Mouse (Mus musculus) MEL (cell line): Measurements from ENCODE around the gene Scn2b. TPM values are rescaled to one million over a fixed set of nuclear protein-coding genes. Genes with fewer than 3 reads are reported as not detected.

ENCODE experiments used
- DNase-seq: peaks from one replicate; pipeline ENCODE4 v3.0.0; 2011; ENCODE audit warnings: low read depth, low spot score
- H3K27ac ChIP-seq: 2 replicates; pipeline ENCODE4 v1.5.1; 2012; ENCODE audit warnings: low read depth, mild to moderate bottlenecking, control low read depth, low read length, moderate library complexity; ENCODE audit not compliant: control insufficient read depth
- H3K27me3 ChIP-seq, 2 experiments: fragments of 150-350 bp in 1 of 2; sonication (generic) in 1 of 2; 2 replicates each; pipeline ENCODE4 v1.6.1; 2012; ENCODE audit warnings: low read length in 2 of 2, mild to moderate bottlenecking in 2 of 2, improper control_type of control experiment in 1 of 2, moderate library complexity in 1 of 2; ENCODE audit not compliant: insufficient read depth in 2 of 2, control insufficient read depth in 1 of 2
- H3K36me3 ChIP-seq, 2 experiments: 2 replicates each; pipeline ENCODE4 v1.6.1; 2012 to 2014; ENCODE audit warnings: low read length in 2 of 2, improper control_type of control experiment in 1 of 2, inconsistent platforms in 1 of 2, mild to moderate bottlenecking in 1 of 2; ENCODE audit not compliant: insufficient read depth in 2 of 2, control insufficient read depth in 1 of 2
- H3K4me1 ChIP-seq, 2 experiments: fragments of 150-350 bp in 1 of 2; sonication (generic) in 1 of 2; 2 replicates each; pipeline ENCODE4 v1.6.1; 2012; ENCODE audit warnings: low read length in 2 of 2, improper control_type of control experiment in 1 of 2, mild to moderate bottlenecking in 1 of 2; ENCODE audit not compliant: insufficient read depth in 2 of 2, control insufficient read depth in 1 of 2
- H3K4me3 ChIP-seq, 2 experiments: fragments of 150-350 bp in 1 of 2; sonication (generic) in 1 of 2; 2 replicates each; pipeline ENCODE4 v1.5.1; 2012; ENCODE audit warnings: low read depth in 2 of 2, low read length in 2 of 2, mild to moderate bottlenecking in 2 of 2, moderate library complexity in 2 of 2, control low read depth in 1 of 2, improper control_type of control experiment in 1 of 2; ENCODE audit not compliant: control insufficient read depth in 1 of 2, insufficient read depth in 1 of 2
- H3K79me2 ChIP-seq: 2 replicates; pipeline ENCODE4 v1.6.1; 2012; ENCODE audit warnings: mild to moderate bottlenecking, low read length, moderate library complexity; ENCODE audit not compliant: control insufficient read depth, poor library complexity, insufficient read depth
- H3K9ac ChIP-seq: 2 replicates; pipeline ENCODE4 v1.6.1; 2012; ENCODE audit warnings: low read depth, mild to moderate bottlenecking, control low read depth, low read length, moderate library complexity; ENCODE audit not compliant: control insufficient read depth, poor library complexity, severe bottlenecking
- H3K9me3 ChIP-seq: fragments of 150-350 bp; sonication (generic); replicated peaks from 2 replicates; pipeline ENCODE4 v1.6.1; 2012; ENCODE audit warnings: mild to moderate bottlenecking, low read length, improper control_type of control experiment, moderate library complexity; ENCODE audit not compliant: insufficient read depth
- CHD1 ChIP-seq: IDR thresholded peaks from 2 replicates; pipeline ENCODE4 v1.6.1; 2012; ENCODE audit warnings: low read depth, mild to moderate bottlenecking, inconsistent platforms, low read length, improper control_type of control experiment
- CHD2 ChIP-seq: IDR thresholded peaks from 2 replicates; pipeline ENCODE4 v1.6.1; 2011; ENCODE audit warnings: low read length, improper control_type of control experiment
- ELF1 ChIP-seq: IDR thresholded peaks from 2 replicates; pipeline ENCODE4 v1.6.1; 2014; ENCODE audit warnings: low read depth, mild to moderate bottlenecking, inconsistent platforms, low read length, improper control_type of control experiment, moderate library complexity
- EP300 ChIP-seq, 2 experiments: IDR thresholded peaks; 2 replicates each; pipeline ENCODE4 v1.6.1; 2011; ENCODE audit warnings: improper control_type of control experiment in 2 of 2, low read length in 2 of 2, low read depth in 1 of 2, mild to moderate bottlenecking in 1 of 2
- GABPA ChIP-seq: IDR thresholded peaks from 2 replicates; pipeline ENCODE4 v1.6.1; 2012; ENCODE audit warnings: low read depth, mild to moderate bottlenecking, inconsistent platforms, low read length, improper control_type of control experiment, moderate library complexity
- HCFC1 ChIP-seq: IDR thresholded peaks from 2 replicates; pipeline ENCODE4 v1.6.1; 2012; ENCODE audit warnings: low read depth, mild to moderate bottlenecking, inconsistent platforms, low read length, improper control_type of control experiment, moderate library complexity
- JUND ChIP-seq: IDR thresholded peaks from 2 replicates; pipeline ENCODE4 v1.6.1; 2011; ENCODE audit warnings: low read depth, mild to moderate bottlenecking, improper control_type of control experiment, low read length
- KAT2A ChIP-seq: conservative IDR thresholded peaks from 2 replicates; pipeline ENCODE4 v1.6.1; 2012; ENCODE audit warnings: low read depth, low read length, improper control_type of control experiment, inconsistent platforms
- MYB ChIP-seq: IDR thresholded peaks from 2 replicates; pipeline ENCODE4 v1.6.1; 2011; ENCODE audit warnings: mild to moderate bottlenecking, low read depth, low read length, improper control_type of control experiment
- MYC ChIP-seq: IDR thresholded peaks from 2 replicates; pipeline ENCODE4 v1.6.1; 2011; ENCODE audit warnings: low read depth, mild to moderate bottlenecking, low read length, improper control_type of control experiment, moderate library complexity
- NELFE ChIP-seq: IDR thresholded peaks from 2 replicates; pipeline ENCODE4 v1.6.1; 2011; ENCODE audit warnings: low read depth, low read length, improper control_type of control experiment
- POLR2A ChIP-seq, 2 experiments: IDR thresholded peaks; 2 replicates each; pipeline ENCODE4 v1.6.1; 2011 to 2012; ENCODE audit warnings: low read length in 2 of 2, mild to moderate bottlenecking in 2 of 2, control low read depth in 1 of 2, improper control_type of control experiment in 1 of 2, low read depth in 1 of 2, moderate library complexity in 1 of 2; ENCODE audit not compliant: control insufficient read depth in 1 of 2, insufficient read depth in 1 of 2, poor library complexity in 1 of 2
- POLR2AphosphoS2 ChIP-seq: IDR thresholded peaks from 2 replicates; pipeline ENCODE4 v1.6.1; 2011; ENCODE audit warnings: low read length, improper control_type of control experiment
- POLR2AphosphoS5 ChIP-seq: IDR thresholded peaks from 2 replicates; pipeline ENCODE4 v1.6.1; 2012; ENCODE audit warnings: low read depth, borderline replicate concordance, mild to moderate bottlenecking, inconsistent platforms, low read length, moderate library complexity, mixed read lengths
- USF1 ChIP-seq: IDR thresholded peaks from 2 replicates; pipeline ENCODE4 v1.6.1; 2014; ENCODE audit warnings: low read depth, mild to moderate bottlenecking, inconsistent platforms, low read length, improper control_type of control experiment, moderate library complexity
- ZKSCAN1 ChIP-seq: IDR thresholded peaks from 2 replicates; pipeline ENCODE4 v1.6.1; 2012; ENCODE audit warnings: low read depth, mild to moderate bottlenecking, inconsistent platforms, low read length, improper control_type of control experiment, moderate library complexity
- ZNF384 ChIP-seq: IDR thresholded peaks from 2 replicates; pipeline ENCODE4 v1.6.1; 2012; ENCODE audit warnings: low read depth, mild to moderate bottlenecking, inconsistent platforms, low read length, improper control_type of control experiment
- polyA plus RNA-seq, 2 experiments: library from polyadenylated mRNA; stranded (reverse) in 1 of 2; unstranded in 1 of 2; fragments of >175 nt in 1 of 2; fragments of >200 nt in 1 of 2; gene quantifications; 2 replicates each; pipeline versions ENCODE4 v1.2.1 to v1.2.4; 2012; ENCODE audit warnings: low replicate concordance in 2 of 2, low read depth in 1 of 2; ENCODE audit not compliant: insufficient read length in 2 of 2, insufficient read depth in 1 of 2, missing spikeins in 1 of 2
- total RNA-seq: library from RNA; depleted of rRNA; stranded (reverse); fragments of 300-350 nt; gene quantifications from 2 replicates; pipeline ENCODE4 v1.2.3, GENCODE M21; 2012

The Scn2b gene
- total and polyA plus RNA-seq, 3 experiments = not detected

GRCm38 (mm10) chr9:45170150-45170549 lies 52.6 kb downstream of the Scn2b start:
- no peak for TF ChIP-seq MYB
- no peak for TF ChIP-seq CHD1
- no peak for TF ChIP-seq GABPA
- no peak for TF ChIP-seq ZNF384
- no peak for TF ChIP-seq HCFC1
- no peak for TF ChIP-seq MYC
- TF ChIP-seq CHD2 = no peak
- TF ChIP-seq ZKSCAN1 = no peak
- TF ChIP-seq ELF1 = no peak
- H3K36me3 ChIP-seq = no peaks in the 10 kb centered on the region
- no peaks in the 10 kb centered on the region for H3K9me3 ChIP-seq
- DNase-seq = no peak
- H3K27me3 ChIP-seq = no peaks in the 10 kb centered on the region; a peak in 3 of 4 replicates
- H3K4me1 ChIP-seq = no peaks in the 10 kb centered on the region
- H3K27ac ChIP-seq = no peak overlapping the region
- H3K79me2 ChIP-seq = no peaks in the 10 kb centered on the region
- no peak overlapping the region for H3K9ac ChIP-seq
- H3K4me3 ChIP-seq = no peak overlapping the region

- H3K9ac ChIP-seq = no peak overlapping the region
- H3K27me3 ChIP-seq = no peaks in the 10 kb centered on the region; a peak in 3 of 4 replicates
- no peaks in the 10 kb centered on the region for H3K36me3 ChIP-seq
- no peaks in the 10 kb centered on the region for H3K9me3 ChIP-seq
- DNase-seq = peak; percentile 16
- H3K4me1 ChIP-seq = no peaks in the 10 kb centered on the region
- no peak overlapping the region for H3K27ac ChIP-seq
- H3K4me3 ChIP-seq = no peak overlapping the region
- no peaks in the 10 kb centered on the region for H3K79me2 ChIP-seq
- TF ChIP-seq KAT2A (no peak), POLR2AphosphoS2 (no peak), USF1 (no peak), POLR2A (IDR thresholded peaks at IDR 0.05; ENCODE audit: control insufficient read depth in 1 of 2, insufficient read depth in 1 of 2, low read depth in 1 of 2, low read length in 2 of 2, poor library complexity in 1 of 2) (no peak), POLR2AphosphoS5 (no peak; the same call in 1 of the 2 replicates), CHD2 (no peak), NELFE (no peak), EP300 (IDR thresholded peaks at IDR 0.05; ENCODE audit: low read depth in 1 of 2, low read length in 2 of 2) (no peak), JUND (no peak)
Observed at GRCm38 (mm10) chr9:45171073-45171610, 53.6 kb downstream of the Scn2b start.
